Mouse (Mus musculus) heart, adult 9 months (tissue): Measurements from ENCODE around the gene Cpa4.

ENCODE experiments used
- DNase-seq, 2 experiments: peaks; one replicate each; pipeline ENCODE4 v3.0.0; 2022; ENCODE audit warnings: low spot score in 2 of 2

Gene Cpa4

GRCm38 (mm10) chr6:30628152-30628551 is 60.0 kb downstream of the Cpa4 start:
- DNase-seq = no peak

GRCm38 (mm10) chr6:30629989-30630388 is 61.8 kb downstream of the Cpa4 start:
- no peak for DNase-seq

GRCm38 (mm10) chr6:30635361-30635862 is 67.2 kb downstream of the Cpa4 start:
- no peak for DNase-seq

GRCm38 (mm10) chr6:30636186-30636842 is 68.1 kb downstream of the Cpa4 start:
- DNase-seq = no peak

GRCm38 (mm10) chr6:30638674-30639268 is 70.6 kb downstream of the Cpa4 start, which contains the start of gene Cpa1:
TSS of gene Cpa1 (plus strand) at chr6:30639218.
- no peak for DNase-seq
